Mouse (Mus musculus): ENCODE measurements around the gene Serpinb6b. TPM values are rescaled to one million over a fixed set of nuclear protein-coding genes. Genes with fewer than 3 reads are reported as not detected.

Gene Serpinb6b
- polyA plus RNA-seq, 1 experiment from 2014 or later = 2.9 TPM

GRCm38 (mm10) chr13:32970776-32971175 is 5.8 kb downstream of the Serpinb6b start:
- Histone ChIP-seq H3K4me1 (ENCODE audit: insufficient read depth) (peaks cover 31% of the 10 kb centered on the region), H3K9me3 (ENCODE audit: low read length) (no peaks in the 10 kb centered on the region), H3K27me3 (ENCODE audit: insufficient read depth, low read length) (no peaks in the 10 kb centered on the region), H3K4me3 (ENCODE audit: low read depth, low read length) (no peak overlapping the region), H3K27ac (ENCODE audit: low read depth) (no peak overlapping the region; the same call in 1 of the 2 replicates), H3K9ac (replicated peaks) (no peak overlapping the region), H3K36me3 (replicated peaks; ENCODE audit: insufficient read depth, low read length) (no peaks in the 10 kb centered on the region; the same call in 1 of the 2 replicates), H3K4me2 (ENCODE audit: low read depth, low read length) (0 out of 2 replicates have a peak overlapping the region, but pooled peaks have one; percentile 70)
- ATAC-seq (no peak), DNase-seq (no peak)
- 80% methylated on average over 3 of the region's 3 CpGs for WGBS (ENCODE audit: insufficient replicate concordance)
- no peak for TF ChIP-seq EP300 (IDR thresholded peaks at IDR 0.05; ENCODE audit: low read depth)

- H3K9ac ChIP-seq (replicated peaks) = no peak overlapping the region
- 93% methylated on average over 2 of the region's 2 CpGs for WGBS (ENCODE audit: insufficient replicate concordance)
- no peaks in the 10 kb centered on the region; the same call in 1 of the 2 replicates for H3K36me3 ChIP-seq (replicated peaks; ENCODE audit: insufficient read depth, low read length)
- DNase-seq = no peak
- H3K27me3 ChIP-seq (ENCODE audit: insufficient read depth, low read length) = no peaks in the 10 kb centered on the region
- H3K4me3 ChIP-seq (ENCODE audit: low read depth, low read length) = no peak overlapping the region
- H3K4me2 ChIP-seq (ENCODE audit: low read depth, low read length) = no peak overlapping the region
- H3K9me3 ChIP-seq (ENCODE audit: low read length) = no peaks in the 10 kb centered on the region
- no peak overlapping the region for H3K27ac ChIP-seq (ENCODE audit: low read depth)
- H3K4me1 ChIP-seq (ENCODE audit: insufficient read depth) = peaks cover 18% of the 10 kb centered on the region
- no peak for TF ChIP-seq EP300 (IDR thresholded peaks at IDR 0.05; ENCODE audit: low read depth)
- no peak for TF ChIP-seq CTCF (IDR thresholded peaks at IDR 0.05; ENCODE audit: low read depth)
- no peak for ATAC-seq
Observed at GRCm38 (mm10) chr13:32974268-32974667, 9.3 kb downstream of the Serpinb6b start.

GRCm38 (mm10) chr13:32974889-32975460 is 10.0 kb downstream of the Serpinb6b start:
- Histone ChIP-seq H3K4me3 (ENCODE audit: low read depth, low read length) (no peak overlapping the region), H3K4me2 (ENCODE audit: low read depth, low read length) (no peak overlapping the region), H3K9me3 (ENCODE audit: low read length) (no peaks in the 10 kb centered on the region), H3K36me3 (replicated peaks; ENCODE audit: insufficient read depth, low read length) (no peaks in the 10 kb centered on the region; the same call in 1 of the 2 replicates), H3K27me3 (ENCODE audit: insufficient read depth, low read length) (no peaks in the 10 kb centered on the region), H3K9ac (replicated peaks) (no peak overlapping the region), H3K27ac (ENCODE audit: low read depth) (no peak overlapping the region), H3K4me1 (ENCODE audit: insufficient read depth) (peaks cover 11% of the 10 kb centered on the region)
- ATAC-seq (no peak), DNase-seq (no peak)
- no peak for TF ChIP-seq EP300 (IDR thresholded peaks at IDR 0.05; ENCODE audit: low read depth)
- TF ChIP-seq CTCF (IDR thresholded peaks at IDR 0.05; ENCODE audit: low read depth) = no peak
- WGBS (ENCODE audit: insufficient replicate concordance) = 60% methylated on average over 3 of the region's 3 CpGs

GRCm38 (mm10) chr13:32975710-32976109 is 10.7 kb downstream of the Serpinb6b start:
- no peak overlapping the region for H3K4me2 ChIP-seq (ENCODE audit: low read depth, low read length)
- H3K27me3 ChIP-seq (ENCODE audit: insufficient read depth, low read length) = no peaks in the 10 kb centered on the region
- no peak for TF ChIP-seq EP300 (IDR thresholded peaks at IDR 0.05; ENCODE audit: low read depth)
- no peak for TF ChIP-seq CTCF (IDR thresholded peaks at IDR 0.05; ENCODE audit: low read depth)
- ATAC-seq = no peak
- H3K4me3 ChIP-seq (ENCODE audit: low read depth, low read length) = no peak overlapping the region
- H3K36me3 ChIP-seq (replicated peaks; ENCODE audit: insufficient read depth, low read length) = no peaks in the 10 kb centered on the region; the same call in 1 of the 2 replicates
- peaks cover 4% of the 10 kb centered on the region for H3K4me1 ChIP-seq (ENCODE audit: insufficient read depth)
- no peak overlapping the region for H3K27ac ChIP-seq (ENCODE audit: low read depth)
- H3K9ac ChIP-seq (replicated peaks) = no peak overlapping the region
- no peaks in the 10 kb centered on the region for H3K9me3 ChIP-seq (ENCODE audit: low read length)
- DNase-seq = no peak
- WGBS (ENCODE audit: insufficient replicate concordance) = 59% methylated on average over 2 of the region's 2 CpGs

- ATAC-seq = no peak
- no peak for DNase-seq
- no peaks in the 10 kb centered on the region for H3K36me3 ChIP-seq (replicated peaks; ENCODE audit: insufficient read depth, low read length)
Observed at GRCm38 (mm10) chr13:32982556-32983042, 17.6 kb downstream of the Serpinb6b start.

GRCm38 (mm10) chr13:32986256-32986655 is 21.2 kb downstream of the Serpinb6b start:
- Histone ChIP-seq H3K4me3 (ENCODE audit: low read depth, low read length) (no peak overlapping the region), H3K9ac (replicated peaks) (no peak overlapping the region), H3K27ac (ENCODE audit: low read depth) (no peak overlapping the region), H3K9me3 (ENCODE audit: low read length) (no peaks in the 10 kb centered on the region), H3K36me3 (replicated peaks; ENCODE audit: insufficient read depth, low read length) (no peaks in the 10 kb centered on the region), H3K4me1 (ENCODE audit: insufficient read depth) (0 out of 2 replicates have a peak, but pooled peaks cover 3% of the 10 kb centered on the region), H3K27me3 (ENCODE audit: insufficient read depth, low read length) (no peaks in the 10 kb centered on the region), H3K4me2 (ENCODE audit: low read depth, low read length) (no peak overlapping the region)
- no peak for DNase-seq
- ATAC-seq = no peak
- TF ChIP-seq CTCF (IDR thresholded peaks at IDR 0.05; ENCODE audit: low read depth) = no peak
- peak; percentile 83 for TF ChIP-seq EP300 (IDR thresholded peaks at IDR 0.05; ENCODE audit: low read depth)

More at GRCm38 (mm10) chr13:32982556-32983042, 17.6 kb downstream of the Serpinb6b start:
- Histone ChIP-seq H3K27me3 (ENCODE audit: insufficient read depth, low read length) (no peaks in the 10 kb centered on the region), H3K4me2 (ENCODE audit: low read depth, low read length) (no peak overlapping the region), H3K4me1 (ENCODE audit: insufficient read depth) (0 out of 2 replicates have a peak, but pooled peaks cover 3% of the 10 kb centered on the region), H3K27ac (ENCODE audit: low read depth) (no peak overlapping the region), H3K4me3 (ENCODE audit: low read depth, low read length) (no peak overlapping the region), H3K9ac (replicated peaks) (no peak overlapping the region), H3K9me3 (ENCODE audit: low read length) (no peaks in the 10 kb centered on the region)
- no peak for TF ChIP-seq EP300 (IDR thresholded peaks at IDR 0.05; ENCODE audit: low read depth)
- TF ChIP-seq CTCF (IDR thresholded peaks at IDR 0.05; ENCODE audit: low read depth) = no peak
- WGBS (ENCODE audit: insufficient replicate concordance) = 72% methylated on average over 4 of the region's 4 CpGs
